Mouse (Mus musculus) limb, embryonic 13.5 days (tissue): ENCODE data around the gene Gm43518. TPM values are rescaled to one million over a fixed set of nuclear protein-coding genes. Genes with fewer than 3 reads are reported as not detected.

Experiments used
- ATAC-seq: fragments of 200-750 bp; cut with Nextera tagmentation; 2 replicates; pipeline ENCODE4 v1.8.0; 2017; ENCODE audit warnings: low read depth, moderate number of reproducible peaks, moderate TSS enrichment; ENCODE audit not compliant: low FRiP score
- H3K27ac ChIP-seq: fragments of 300-500 bp; sonication (generic); 2 replicates; pipeline ENCODE4 v1.5.1; 2015; ENCODE audit warnings: inconsistent platforms, mild to moderate bottlenecking, moderate library complexity
- H3K27me3 ChIP-seq: fragments of 300-500 bp; sonication (generic); 2 replicates; pipeline ENCODE4 v1.6.1; 2015; ENCODE audit warnings: mild to moderate bottlenecking, inconsistent platforms
- H3K36me3 ChIP-seq: fragments of 300-500 bp; sonication (generic); 2 replicates; pipeline ENCODE4 v1.6.1; 2015; ENCODE audit warnings: inconsistent platforms, mild to moderate bottlenecking, moderate library complexity
- H3K4me1 ChIP-seq: fragments of 300-500 bp; sonication (generic); 2 replicates; pipeline ENCODE4 v1.6.1; 2015; ENCODE audit warnings: inconsistent platforms
- H3K4me2 ChIP-seq: fragments of 300-500 bp; sonication (generic); replicated peaks from 2 replicates; pipeline ENCODE4 v1.6.1; 2015; ENCODE audit warnings: inconsistent platforms, mild to moderate bottlenecking, moderate library complexity
- H3K4me3 ChIP-seq: fragments of 300-500 bp; sonication (generic); 2 replicates; pipeline ENCODE4 v1.5.1; 2015; ENCODE audit warnings: moderate library complexity, mild to moderate bottlenecking, inconsistent platforms
- H3K9ac ChIP-seq: fragments of 300-500 bp; sonication (generic); 2 replicates; pipeline ENCODE4 v1.6.1; 2015; ENCODE audit warnings: mild to moderate bottlenecking, inconsistent platforms
- H3K9me3 ChIP-seq: fragments of 300-500 bp; sonication (generic); 2 replicates; pipeline ENCODE4 v1.6.1; 2016; ENCODE audit warnings: inconsistent platforms
- WGBS: fragments of 180-500 bp; shearing (Covaris S2); methylation state at CpG from one replicate; pipeline ENCODE4 v1.1.7; 2015; 5-methylcytosine and 5-hydroxymethylcytosine counted together
- polyA plus RNA-seq: library from polyadenylated mRNA; unstranded; fragments of >200 nt; fragmentation: Nextera tagmentation; extraction: Ambion mirVana; gene quantifications from 2 replicates; pipeline ENCODE4 v1.2.1, GENCODE M21; 2015

The Gm43518 gene
- polyA plus RNA-seq, 1 experiment from 2014 or later, result 4.1 TPM

DNA sequence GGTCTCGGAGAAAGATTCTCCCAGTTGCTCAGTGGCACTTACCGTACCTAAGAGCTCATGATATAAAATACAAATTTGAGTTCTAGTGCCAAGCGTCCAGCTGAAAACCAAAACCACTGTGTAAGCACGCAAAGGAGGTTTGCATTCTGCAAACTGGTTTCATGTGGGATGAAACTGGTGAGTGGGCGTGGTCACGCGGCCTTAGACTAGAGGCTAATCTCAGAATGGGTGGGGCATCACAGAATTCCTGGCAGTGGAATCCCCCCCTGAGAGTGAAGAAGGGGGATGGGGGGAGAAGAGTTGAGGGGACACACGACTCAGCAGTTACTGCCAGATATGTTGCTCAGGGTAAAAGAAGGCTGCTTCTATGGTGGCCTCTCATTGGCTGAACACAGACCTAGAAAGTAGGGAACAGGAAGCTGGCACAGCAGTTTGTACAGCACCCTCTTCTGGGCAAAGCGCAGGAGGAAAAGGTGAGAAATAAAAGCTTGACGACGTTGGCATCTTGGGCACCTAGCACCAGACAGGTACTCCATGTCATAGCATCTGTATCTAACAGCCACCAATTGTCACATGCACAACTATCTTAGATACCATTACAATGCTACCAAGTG is 23.1 kb upstream of the Gm43518 start:
- peaks cover 16% of the 10 kb centered on the region for H3K4me1 ChIP-seq
- H3K4me3 ChIP-seq, result no peak overlapping the region
- H3K9me3 ChIP-seq, result no peaks in the 10 kb centered on the region
- ATAC-seq, result no peak
- no peak overlapping the region for H3K9ac ChIP-seq
- peaks cover 10% of the 10 kb centered on the region for H3K36me3 ChIP-seq
- H3K27ac ChIP-seq, result no peak overlapping the region
- no peaks in the 10 kb centered on the region for H3K27me3 ChIP-seq
- H3K4me2 ChIP-seq, result no peak overlapping the region
- WGBS, result 71% methylated on average over 11 of the region's 11 CpGs

- Histone ChIP-seq H3K4me3 (peak overlapping the region; percentile 73), H3K27ac (no peak overlapping the region), H3K36me3 (peaks cover 32% of the 10 kb centered on the region), H3K27me3 (no peaks in the 10 kb centered on the region), H3K9ac (no peak overlapping the region), H3K9me3 (no peaks in the 10 kb centered on the region), H3K4me2 (peak overlapping the region; percentile 51), H3K4me1 (peaks cover 17% of the 10 kb centered on the region)
- ATAC-seq, result no peak
- WGBS, result 71% methylated on average over 17 of the region's 17 CpGs
Measured at GRCm38 (mm10) chr5:123906146-123906975, 20.9 kb upstream of the Gm43518 start.

- Histone ChIP-seq H3K9me3 (no peaks in the 10 kb centered on the region), H3K36me3 (peaks cover 40% of the 10 kb centered on the region), H3K4me2 (peak within 1 kb of the TSS; percentile 94), H3K27ac (peak within 1 kb of the TSS; percentile 87), H3K4me1 (peaks cover 17% of the 10 kb centered on the region), H3K27me3 (no peaks in the 10 kb centered on the region), H3K4me3 (peak within 1 kb of the TSS; percentile 73), H3K9ac (peak within 1 kb of the TSS; percentile 99)
- peak; percentile 94 for ATAC-seq
- 0% methylated on average over 59 of the region's 61 CpGs for WGBS
Measured at GRCm38 (mm10) chr5:123906976-123907630, 20.1 kb upstream of the Gm43518 start, which contains the start of gene Denr. Gene Denr (plus strand): TSS chr5:123907175.

DNA sequence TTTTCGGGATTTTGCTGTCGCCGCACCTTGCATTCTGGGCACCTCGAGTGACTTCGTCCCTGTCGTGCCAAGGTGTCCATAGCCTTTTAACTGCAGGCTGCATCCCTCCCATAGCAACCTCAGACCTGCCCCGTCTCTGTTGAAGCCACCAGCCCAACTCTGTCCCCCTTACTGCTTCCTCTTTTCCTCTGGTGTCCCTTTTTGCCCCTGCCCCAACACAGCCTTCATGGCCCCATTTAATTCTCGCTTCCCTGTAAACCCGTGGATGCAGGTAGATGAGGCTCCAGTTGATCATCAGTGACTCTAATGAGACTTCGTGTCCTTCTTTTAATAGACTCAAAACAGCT is 19.6 kb upstream of the Gm43518 start:
- Histone ChIP-seq H3K4me3 (peak overlapping the region; percentile 73), H3K9me3 (no peaks in the 10 kb centered on the region), H3K27ac (peak overlapping the region; percentile 87; the same call in 1 of the 2 replicates), H3K9ac (peak overlapping the region; percentile 99), H3K4me1 (peaks cover 17% of the 10 kb centered on the region), H3K36me3 (peaks cover 44% of the 10 kb centered on the region), H3K4me2 (peak overlapping the region; percentile 94), H3K27me3 (no peaks in the 10 kb centered on the region)
- ATAC-seq, result 0 out of 2 replicates have a peak, but pooled peaks have one; percentile 8
- WGBS, result 4% methylated on average over 10 of the region's 10 CpGs

DNA sequence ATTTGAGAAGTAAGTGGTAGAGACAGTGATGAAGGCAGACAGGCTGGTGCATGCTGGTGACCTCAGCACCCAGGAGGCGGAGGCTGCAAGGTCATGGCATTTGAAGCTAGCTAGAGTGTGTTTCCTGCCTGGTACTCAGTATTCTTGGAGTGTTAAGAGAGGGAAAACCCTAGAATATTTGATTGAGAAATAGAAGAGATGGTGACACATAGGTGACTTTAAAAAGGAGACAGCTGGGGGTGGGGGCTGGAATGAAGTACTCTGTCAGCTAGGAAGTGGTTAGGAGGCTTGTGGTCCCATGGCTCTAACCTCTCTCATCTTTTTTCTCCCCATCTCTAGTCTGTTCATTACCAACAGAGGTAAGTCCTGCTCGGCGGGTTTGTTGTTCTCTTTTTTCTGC is 12.4 kb upstream of the Gm43518 start:
- H3K4me2 ChIP-seq, result no peak overlapping the region

GRCm38 (mm10) chr5:123922112-123922511 is 5.1 kb upstream of the Gm43518 start:
- Histone ChIP-seq H3K4me2 (no peak overlapping the region), H3K9me3 (no peaks in the 10 kb centered on the region), H3K4me1 (no peaks in the 10 kb centered on the region), H3K27me3 (no peaks in the 10 kb centered on the region), H3K36me3 (peaks cover 95% of the 10 kb centered on the region), H3K27ac (no peak overlapping the region), H3K4me3 (no peak overlapping the region), H3K9ac (no peak overlapping the region)
- WGBS, result 88% methylated on average over 6 of the region's 6 CpGs
- ATAC-seq, result no peak

More for the DNA sequence above, 12.4 kb upstream of the Gm43518 start:
- Histone ChIP-seq H3K27me3 (no peaks in the 10 kb centered on the region), H3K4me1 (no peaks in the 10 kb centered on the region), H3K9me3 (no peaks in the 10 kb centered on the region), H3K4me3 (no peak overlapping the region), H3K27ac (no peak overlapping the region), H3K9ac (no peak overlapping the region), H3K36me3 (peaks cover 94% of the 10 kb centered on the region)
- no peak for ATAC-seq
- 86% methylated on average over 3 of the region's 3 CpGs for WGBS

GRCm38 (mm10) chr5:123930508-123930989 is 3.3 kb downstream of the Gm43518 start, which contains the start of gene Ccdc62:
Gene Ccdc62 (plus strand): TSS chr5:123930679.
- Histone ChIP-seq H3K4me1 (peaks cover 4% of the 10 kb centered on the region), H3K36me3 (peaks cover 39% of the 10 kb centered on the region), H3K4me3 (peak within 1 kb of the TSS; percentile 71), H3K4me2 (peak within 1 kb of the TSS; percentile 70), H3K27me3 (no peaks in the 10 kb centered on the region), H3K27ac (peak within 1 kb of the TSS; percentile 85), H3K9me3 (no peaks in the 10 kb centered on the region), H3K9ac (peak within 1 kb of the TSS; percentile 91)
- whole genome bisulfite sequencing, result under 1% methylated on average over 56 of the region's 56 CpGs
- peak; percentile 98 for ATAC-seq

- Histone ChIP-seq H3K36me3 (peaks cover 33% of the 10 kb centered on the region), H3K27me3 (no peaks in the 10 kb centered on the region), H3K9ac (peak overlapping the region; percentile 91), H3K27ac (peak overlapping the region; percentile 80; the same call in 1 of the 2 replicates), H3K9me3 (no peaks in the 10 kb centered on the region), H3K4me2 (peak overlapping the region; percentile 70), H3K4me3 (peak overlapping the region; percentile 71), H3K4me1 (peaks cover 4% of the 10 kb centered on the region)
- 51% methylated on average over 13 of the region's 13 CpGs for WGBS
- no peak for ATAC-seq
Measured at GRCm38 (mm10) chr5:123931131-123931530, 3.9 kb downstream of the Gm43518 start.

DNA sequence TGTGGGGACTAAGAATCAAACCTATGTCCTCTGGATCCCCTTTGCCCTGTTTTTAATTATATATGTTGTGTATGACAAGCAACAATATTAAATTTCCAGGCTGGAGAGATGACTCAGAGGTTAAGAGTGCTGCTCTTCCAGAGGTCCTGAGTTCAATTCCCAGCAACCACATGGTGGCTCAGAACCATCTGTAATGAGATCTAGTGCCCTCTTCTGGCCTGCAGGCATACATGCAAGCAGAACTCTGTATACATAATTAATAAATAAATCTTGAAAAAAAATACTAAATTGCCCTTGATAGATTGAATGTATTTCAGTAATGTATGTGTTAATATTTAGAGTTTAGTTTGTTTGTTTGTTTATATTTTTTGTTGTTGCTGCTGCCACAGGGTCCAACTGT is 5.7 kb downstream of the Gm43518 start:
- no peak for ATAC-seq
- Histone ChIP-seq H3K9me3 (no peaks in the 10 kb centered on the region), H3K4me1 (peaks cover 4% of the 10 kb centered on the region), H3K27me3 (no peaks in the 10 kb centered on the region), H3K27ac (no peak overlapping the region), H3K36me3 (peaks cover 15% of the 10 kb centered on the region), H3K4me3 (no peak overlapping the region), H3K9ac (no peak overlapping the region), H3K4me2 (no peak overlapping the region)

- WGBS, result 85% methylated on average over 12 of the region's 12 CpGs
- Histone ChIP-seq H3K27ac (no peak overlapping the region), H3K4me1 (peaks cover 4% of the 10 kb centered on the region), H3K9me3 (no peaks in the 10 kb centered on the region), H3K27me3 (no peaks in the 10 kb centered on the region), H3K36me3 (peaks cover 11% of the 10 kb centered on the region), H3K4me2 (no peak overlapping the region), H3K4me3 (no peak overlapping the region), H3K9ac (no peak overlapping the region)
- no peak for ATAC-seq
Measured at GRCm38 (mm10) chr5:123933556-123933955, 6.3 kb downstream of the Gm43518 start.

DNA sequence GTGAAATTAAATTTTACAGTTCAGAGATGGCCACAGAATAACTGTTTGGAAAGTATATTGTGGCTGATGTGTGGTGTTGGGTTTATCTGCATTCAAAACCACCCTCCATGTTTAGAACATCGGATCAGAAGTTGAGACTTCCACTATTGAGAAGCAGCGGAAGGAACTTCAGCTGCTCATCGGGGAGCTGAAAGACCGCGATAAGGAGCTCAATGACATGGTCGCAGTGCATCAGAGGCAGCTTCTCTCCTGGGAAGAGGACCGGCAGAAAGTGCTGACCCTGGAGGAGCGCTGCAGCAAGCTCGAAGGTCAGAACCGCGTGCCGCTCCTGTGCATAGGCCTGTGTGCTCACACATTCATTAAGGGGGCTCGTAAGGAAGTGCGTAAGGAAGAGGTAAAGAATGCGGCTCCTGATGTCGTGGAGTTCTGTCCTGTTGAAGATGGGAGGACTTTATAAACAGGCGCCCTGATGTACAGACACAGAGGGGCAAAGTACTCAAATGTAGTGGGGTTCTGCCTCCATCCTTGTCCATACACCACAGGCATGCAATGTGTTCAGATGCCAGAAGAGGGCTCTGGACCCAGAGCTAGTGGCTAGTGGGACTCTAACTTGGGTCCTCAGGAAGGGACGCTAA is 6.9 kb downstream of the Gm43518 start:
- Histone ChIP-seq H3K9me3 (no peaks in the 10 kb centered on the region), H3K27ac (no peak overlapping the region), H3K4me3 (no peak overlapping the region), H3K4me1 (peaks cover 4% of the 10 kb centered on the region), H3K27me3 (no peaks in the 10 kb centered on the region), H3K9ac (peak overlapping the region; percentile 15; the same call in 1 of the 2 replicates), H3K4me2 (no peak overlapping the region), H3K36me3 (peaks cover 7% of the 10 kb centered on the region)
- WGBS, result 34% methylated on average over 18 of the region's 18 CpGs
- ATAC-seq, result no peak
